Mouse (Mus musculus) liver, postnatal 0 days (tissue): ENCODE measurements around the gene Cmtm1. TPM values are rescaled to one million over a fixed set of nuclear protein-coding genes. Genes with fewer than 3 reads are reported as not detected.

Experiments
- ATAC-seq: fragments of 200-750 bp; cut with Nextera tagmentation; 2 replicates; pipeline ENCODE4 v1.8.0; 2017; ENCODE audit warnings: mild to moderate bottlenecking, moderate library complexity
- DNase-seq: peaks from one replicate; pipeline ENCODE4 v3.0.0-alpha.2; 2016
- H3K27ac ChIP-seq: fragments of 300-500 bp; sonication (generic); 2 replicates; pipeline ENCODE4 v1.5.1; 2014; ENCODE audit warnings: antibody characterized with exemption, moderate library complexity, mild to moderate bottlenecking, low read depth
- H3K27me3 ChIP-seq: fragments of 300-500 bp; sonication (generic); 2 replicates; pipeline ENCODE4 v1.6.1; 2014; ENCODE audit warnings: low read length, control low read depth, mixed read lengths; ENCODE audit not compliant: insufficient read depth
- H3K36me3 ChIP-seq: fragments of 300-500 bp; sonication (generic); replicated peaks from 2 replicates; pipeline ENCODE4 v1.6.1; 2014; ENCODE audit warnings: mild to moderate bottlenecking, control low read depth, low read length, moderate library complexity, mixed read lengths; ENCODE audit not compliant: insufficient read depth
- H3K4me1 ChIP-seq: fragments of 300-500 bp; sonication (generic); 2 replicates; pipeline ENCODE4 v1.6.1; 2014; ENCODE audit warnings: antibody characterized with exemption, mild to moderate bottlenecking, control low read depth; ENCODE audit not compliant: insufficient read depth
- H3K4me2 ChIP-seq: fragments of 300-500 bp; sonication (generic); 2 replicates; pipeline ENCODE4 v1.6.1; 2014; ENCODE audit warnings: low read depth, mild to moderate bottlenecking, low read length, moderate library complexity, mixed read lengths
- H3K4me3 ChIP-seq: fragments of 300-500 bp; sonication (generic); 2 replicates; pipeline ENCODE4 v1.5.1; 2014; ENCODE audit warnings: low read depth, low read length
- H3K9ac ChIP-seq: fragments of 300-500 bp; sonication (generic); replicated peaks from 2 replicates; pipeline ENCODE4 v1.6.1; 2014; ENCODE audit warnings: mild to moderate bottlenecking, moderate library complexity
- H3K9me3 ChIP-seq: fragments of 300-500 bp; sonication (generic); 2 replicates; pipeline ENCODE4 v1.6.1; 2016; ENCODE audit warnings: mild to moderate bottlenecking, control low read depth, low read length, mixed read lengths
- CTCF ChIP-seq: sonication (generic); IDR thresholded peaks from 2 replicates; pipeline ENCODE4 v1.5.1; 2016; ENCODE audit warnings: antibody characterized with exemption, low read depth
- EP300 ChIP-seq: IDR thresholded peaks from 2 replicates; pipeline ENCODE4 v1.6.1; 2016; ENCODE audit warnings: antibody characterized with exemption, low read depth, mild to moderate bottlenecking
- WGBS: fragments of 180-500 bp; shearing (Covaris S2); extraction: QIAGEN DNeasy Blood & Tissue Kit; methylation state at CpG from one replicate; pipeline ENCODE4 v1.1.7; 2014; ENCODE audit not compliant: insufficient replicate concordance; 5-methylcytosine and 5-hydroxymethylcytosine counted together
- polyA plus RNA-seq: library from polyadenylated mRNA; unstranded; fragments of >200 nt; fragmentation: Nextera tagmentation; extraction: Ambion mirVana; gene quantifications from 2 replicates; pipeline ENCODE4 v1.2.1, GENCODE M21; 2015

The Cmtm1 gene
- polyA plus RNA-seq, 1 experiment from 2014 or later: not detected

DNA sequence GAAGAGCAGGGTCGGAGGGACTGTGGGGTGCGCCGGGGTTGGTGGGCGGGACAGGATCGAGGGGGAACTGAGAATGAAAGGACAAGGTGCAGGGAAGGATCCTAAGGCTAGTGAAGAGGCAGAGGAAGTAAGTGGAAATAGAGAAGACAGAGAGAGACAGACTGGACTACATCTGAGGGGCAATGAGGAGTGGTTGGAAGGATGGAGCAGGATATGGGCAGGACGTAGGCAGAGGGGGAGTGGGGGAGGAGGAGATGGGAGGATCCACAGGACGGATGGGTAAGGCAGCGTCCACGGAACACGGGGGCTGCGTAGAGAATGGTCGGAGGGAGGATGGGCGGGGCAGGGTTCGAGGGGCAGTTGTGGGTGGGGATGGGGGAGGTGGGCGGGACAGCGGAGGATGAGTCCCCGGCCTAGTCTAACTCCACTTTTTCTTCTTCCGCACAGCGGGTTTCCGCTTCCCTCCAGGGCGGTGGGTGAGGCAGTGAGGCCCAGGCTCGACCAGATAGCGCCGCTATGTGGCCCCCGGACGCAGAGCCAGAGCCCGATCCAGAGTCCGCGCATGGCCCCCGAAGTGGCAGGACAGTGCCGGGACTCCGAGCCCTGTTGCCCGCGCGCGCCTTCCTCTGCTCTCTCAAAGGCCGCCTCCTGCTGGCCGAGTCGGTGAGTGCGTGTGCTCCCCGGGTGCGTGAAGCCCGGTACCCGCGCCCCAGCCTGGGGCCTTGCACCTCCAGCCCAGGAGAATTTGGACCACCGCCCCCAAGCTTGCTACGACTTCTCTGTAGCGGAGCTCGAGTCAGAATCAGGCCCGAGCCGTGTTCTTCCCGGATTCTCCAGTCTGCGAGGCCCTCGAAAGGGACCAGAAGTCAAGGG, 30.5 kb upstream of the Cmtm1 start:
- Histone ChIP-seq H3K4me2 (peak overlapping the region; percentile 78), H3K9ac (peak overlapping the region; percentile 69), H3K4me3 (peak overlapping the region; percentile 51), H3K9me3 (no peaks in the 10 kb centered on the region), H3K36me3 (no peaks in the 10 kb centered on the region), H3K27ac (peak overlapping the region; percentile 85), H3K4me1 (peaks cover 5% of the 10 kb centered on the region), H3K27me3 (no peaks in the 10 kb centered on the region)
- peak; percentile 71 for TF ChIP-seq CTCF
- no peak for TF ChIP-seq EP300
- ATAC-seq (peak; percentile 68), DNase-seq (peak; percentile 81)
- under 1% methylated on average over 50 of the region's 54 CpGs for WGBS

DNA sequence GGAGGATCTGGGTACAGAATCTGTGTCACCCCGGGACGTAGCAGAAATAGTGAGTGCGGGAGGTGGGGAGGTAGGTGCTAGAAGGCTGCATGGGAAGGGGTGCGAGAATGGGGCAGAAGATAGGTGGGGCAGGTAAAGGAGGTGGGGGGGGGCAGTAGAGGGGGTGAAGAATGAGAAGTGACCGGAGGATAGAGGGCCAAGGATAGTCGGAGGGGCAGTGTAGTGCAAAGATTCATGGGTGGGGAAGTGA, 30.0 kb upstream of the Cmtm1 start:
- WGBS: 6% methylated on average over 6 of the region's 6 CpGs
- ATAC-seq: no peak

DNA sequence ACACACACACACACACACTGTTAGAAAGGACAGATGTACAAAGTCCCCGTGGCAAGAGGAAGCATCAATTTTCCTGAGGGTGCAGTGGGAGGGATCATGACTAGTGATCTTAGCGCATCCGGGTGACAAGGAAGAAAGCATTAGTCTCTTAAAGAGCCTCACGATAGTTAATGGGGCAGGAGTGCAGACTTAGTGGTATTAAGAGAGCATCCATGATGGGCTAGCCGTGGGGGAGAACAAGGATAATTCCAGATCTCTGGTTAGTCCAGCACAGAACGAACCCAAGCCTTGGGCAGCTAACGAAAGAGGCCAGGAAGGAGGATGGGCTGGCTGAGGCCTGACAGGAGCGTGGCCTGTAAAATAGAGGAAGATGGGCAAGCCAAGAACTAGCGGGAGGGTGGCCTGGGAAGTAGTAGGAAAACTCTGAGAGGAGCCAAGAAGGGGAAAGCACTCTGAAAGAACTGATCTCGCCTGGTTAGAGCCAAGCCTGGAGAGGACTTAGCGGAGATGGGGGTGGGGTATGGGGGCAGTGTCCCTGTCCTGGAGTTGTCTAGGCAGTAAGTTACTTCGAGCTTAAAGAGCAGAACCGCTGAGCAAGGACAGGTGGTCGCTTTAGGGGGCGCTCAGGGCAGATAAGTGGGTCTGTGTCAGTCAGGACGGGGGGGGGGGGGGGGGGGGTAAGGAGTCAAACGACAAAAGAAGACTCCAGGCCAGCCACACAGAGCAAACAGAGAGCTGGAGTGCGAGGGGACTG, 29.5 kb upstream of the Cmtm1 start, which contains the start of gene Cmtm3:
TSS of gene Cmtm3 (plus strand) at position 182 of the 754 bp plus-strand sequence.
- Histone ChIP-seq H3K9ac (peak within 1 kb of the TSS; percentile 69), H3K27ac (peak within 1 kb of the TSS; percentile 85), H3K4me1 (peaks cover 5% of the 10 kb centered on the region), H3K27me3 (no peaks in the 10 kb centered on the region), H3K9me3 (no peaks in the 10 kb centered on the region), H3K4me3 (peak within 1 kb of the TSS; percentile 51), H3K4me2 (peak within 1 kb of the TSS; percentile 78), H3K36me3 (no peaks in the 10 kb centered on the region)
- ATAC-seq (no peak), DNase-seq (peak; percentile 16)
- TF ChIP-seq CTCF (no peak), EP300 (no peak)
- WGBS: 28% methylated on average over 16 of the region's 18 CpGs

More for the DNA sequence above, 30.0 kb upstream of the Cmtm1 start:
- peak overlapping the region; percentile 78 for H3K4me2 ChIP-seq
- no peaks in the 10 kb centered on the region for H3K36me3 ChIP-seq
- H3K9ac ChIP-seq: peak overlapping the region; percentile 69
- peak overlapping the region; percentile 51 for H3K4me3 ChIP-seq
- no peak for TF ChIP-seq EP300
- no peak for TF ChIP-seq CTCF
- H3K4me1 ChIP-seq: peaks cover 5% of the 10 kb centered on the region
- H3K27ac ChIP-seq: peak overlapping the region; percentile 85
- no peaks in the 10 kb centered on the region for H3K27me3 ChIP-seq
- DNase-seq: no peak
- no peaks in the 10 kb centered on the region for H3K9me3 ChIP-seq

DNA sequence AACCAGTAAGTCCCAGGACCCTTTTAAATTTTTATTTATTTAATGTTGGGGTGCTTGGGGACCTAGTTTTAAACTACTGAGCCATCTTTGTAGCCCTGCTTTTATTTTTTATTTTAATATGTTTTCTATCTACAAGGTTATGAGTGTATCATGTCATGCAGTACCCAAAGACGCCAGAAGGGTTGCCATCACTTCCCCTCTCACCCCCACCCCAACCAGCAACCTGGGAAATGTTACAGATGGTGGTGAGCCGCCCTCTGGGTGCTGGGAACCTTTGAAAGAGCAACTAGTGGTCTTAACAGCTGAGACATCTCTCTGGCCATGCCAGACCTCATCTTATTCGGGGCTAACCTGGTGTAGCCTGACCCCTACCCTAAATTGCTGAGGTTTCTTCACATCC, 27.9 kb upstream of the Cmtm1 start:
- H3K27ac ChIP-seq: no peak overlapping the region
- DNase-seq: no peak
- ATAC-seq: no peak
- H3K4me3 ChIP-seq: no peak overlapping the region
- no peaks in the 10 kb centered on the region for H3K9me3 ChIP-seq
- H3K9ac ChIP-seq: no peak overlapping the region
- no peaks in the 10 kb centered on the region for H3K27me3 ChIP-seq
- H3K36me3 ChIP-seq: no peaks in the 10 kb centered on the region
- no peak overlapping the region for H3K4me2 ChIP-seq
- 38% methylated on average over 3 of the region's 3 CpGs for WGBS
- TF ChIP-seq EP300: no peak
- peak; percentile 20 for TF ChIP-seq CTCF
- peaks cover 5% of the 10 kb centered on the region; the same call in 1 of the 2 replicates for H3K4me1 ChIP-seq

DNA sequence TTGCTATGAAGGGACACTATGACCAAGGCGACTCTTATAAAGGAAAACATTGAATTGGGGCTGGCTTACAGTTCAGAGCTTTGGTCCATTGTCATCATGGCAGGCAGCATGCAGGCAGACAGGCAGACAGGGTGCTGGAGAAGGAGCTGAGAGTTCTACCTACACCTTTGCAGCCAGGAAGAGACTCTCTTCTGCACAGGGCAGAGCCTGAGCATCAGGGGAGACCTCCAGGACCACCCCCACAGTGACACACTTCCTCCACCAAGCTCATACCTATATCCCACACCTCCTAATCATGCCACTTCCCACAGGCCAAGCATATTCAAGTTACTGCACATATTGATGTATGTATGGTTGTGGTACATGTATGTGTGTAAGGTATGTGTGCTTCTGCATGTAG, 26.9 kb upstream of the Cmtm1 start:
- 88% methylated on average over 1 of the region's 1 CpGs for WGBS
- H3K27ac ChIP-seq: no peak overlapping the region
- TF ChIP-seq CTCF (no peak), EP300 (no peak)
- no peak overlapping the region for H3K4me2 ChIP-seq
- no peaks in the 10 kb centered on the region for H3K27me3 ChIP-seq
- H3K9me3 ChIP-seq: no peaks in the 10 kb centered on the region
- H3K4me1 ChIP-seq: peaks cover 5% of the 10 kb centered on the region; the same call in 1 of the 2 replicates
- no peak overlapping the region for H3K9ac ChIP-seq
- no peak for DNase-seq
- H3K4me3 ChIP-seq: no peak overlapping the region
- ATAC-seq: no peak
- H3K36me3 ChIP-seq: no peaks in the 10 kb centered on the region

DNA sequence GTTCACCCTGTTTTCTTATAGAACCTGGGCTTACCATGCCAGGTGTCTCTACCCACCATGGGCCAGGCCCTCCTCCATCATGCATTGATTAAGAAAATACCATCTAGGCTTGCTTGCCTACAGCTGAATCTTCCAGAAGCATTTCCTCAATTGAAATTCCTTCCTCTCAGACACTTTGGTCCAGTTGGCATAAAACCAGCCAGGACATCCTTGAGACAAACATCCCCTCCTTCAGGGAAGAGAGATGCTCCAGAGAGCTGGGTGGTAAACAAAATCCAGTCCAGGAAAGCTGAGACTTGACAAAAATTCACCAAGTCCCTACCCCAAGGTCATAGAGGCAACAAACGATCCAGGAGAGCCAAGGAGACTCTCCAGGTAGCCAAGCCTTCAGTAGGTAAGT, 24.3 kb upstream of the Cmtm1 start:
- no peak for TF ChIP-seq CTCF
- no peak for TF ChIP-seq EP300
- Histone ChIP-seq H3K4me3 (no peak overlapping the region), H3K4me1 (0 out of 2 replicates have a peak, but pooled peaks cover 2% of the 10 kb centered on the region), H3K9ac (no peak overlapping the region), H3K9me3 (no peaks in the 10 kb centered on the region), H3K4me2 (no peak overlapping the region), H3K27me3 (no peaks in the 10 kb centered on the region), H3K27ac (no peak overlapping the region), H3K36me3 (no peaks in the 10 kb centered on the region)
- ATAC-seq: no peak
- 87% methylated on average over 1 of the region's 1 CpGs for WGBS
- no peak for DNase-seq
